Mouse (Mus musculus) forebrain, embryonic 11.5 days (tissue): ENCODE measurements at regions not wholly inside any gene's neighbourhood (a gene's known extent, or its start where the extent isn't known, plus 50 kb on each side); places are given as distances from the start of the nearest gene placed in this dataset.
"Not testable (repeated sequence)": the region's sequence is repeated elsewhere in the genome, so short reads cannot be mapped to it uniquely, and the experiment has no call there.

ENCODE experiments used
- ATAC-seq: fragments of 200-750 bp; cut with Nextera tagmentation; replicated peaks from 2 replicates; pipeline ENCODE4 v1.8.0; 2017; ENCODE audit warnings: moderate TSS enrichment; ENCODE audit not compliant: low FRiP score
- DNase-seq: peaks from one replicate; pipeline ENCODE4 v3.0.0-alpha.2; 2017; ENCODE audit warnings: low spot score
- H3K27ac ChIP-seq: fragments of 300-500 bp; sonication (generic); 2 replicates; pipeline ENCODE4 v1.5.1; 2014; ENCODE audit warnings: low read depth, low read length
- H3K27me3 ChIP-seq: fragments of 300-500 bp; sonication (generic); 2 replicates; pipeline ENCODE4 v1.6.1; 2014; ENCODE audit warnings: mild to moderate bottlenecking, low read length, mixed read lengths; ENCODE audit not compliant: control insufficient read depth, insufficient read depth
- H3K36me3 ChIP-seq: fragments of 300-500 bp; sonication (generic); 2 replicates; pipeline ENCODE4 v1.6.1; 2014; ENCODE audit warnings: mild to moderate bottlenecking, low read length, moderate library complexity, mixed read lengths; ENCODE audit not compliant: control insufficient read depth, insufficient read depth
- H3K4me1 ChIP-seq: fragments of 300-500 bp; sonication (generic); replicated peaks from 2 replicates; pipeline ENCODE4 v1.6.1; 2014; ENCODE audit warnings: low read length, mixed read lengths; ENCODE audit not compliant: control insufficient read depth, insufficient read depth
- H3K4me2 ChIP-seq: fragments of 300-500 bp; sonication (generic); 2 replicates; pipeline ENCODE4 v1.6.1; 2014; ENCODE audit warnings: low read depth, mild to moderate bottlenecking, low read length, moderate library complexity, mixed read lengths; ENCODE audit not compliant: severe bottlenecking
- H3K4me3 ChIP-seq: fragments of 300-500 bp; sonication (generic); 2 replicates; pipeline ENCODE4 v1.5.1; 2014; ENCODE audit warnings: low read depth, low read length
- H3K9ac ChIP-seq: fragments of 300-500 bp; sonication (generic); 2 replicates; pipeline ENCODE4 v1.6.1; 2014; ENCODE audit warnings: low read length
- H3K9me3 ChIP-seq: fragments of 300-500 bp; sonication (generic); 2 replicates; pipeline ENCODE4 v1.6.1; 2016; ENCODE audit warnings: low read length, mixed read lengths; ENCODE audit not compliant: control insufficient read depth
- WGBS: fragments of 180-500 bp; shearing (Covaris S2); extraction: QIAGEN DNeasy Blood & Tissue Kit; methylation state at CpG from one replicate; pipeline ENCODE4 v1.1.7; 2014; 5-methylcytosine and 5-hydroxymethylcytosine counted together

GRCm38 (mm10) chr14:124801589-124801988 lies 124.7 kb upstream of the Fgf14 start:
- not testable (repeated sequence) for H3K9ac ChIP-seq, DNase-seq, H3K9me3 ChIP-seq, H3K36me3 ChIP-seq, H3K4me2 ChIP-seq, ATAC-seq, H3K4me1 ChIP-seq, H3K4me3 ChIP-seq, H3K27me3 ChIP-seq, H3K27ac ChIP-seq
- WGBS, result 0% methylated on average over 1 of the region's 1 CpGs

GRCm38 (mm10) chr14:124800421-124800820 lies 123.5 kb upstream of the Fgf14 start:
- Histone ChIP-seq H3K4me3 (no peak overlapping the region), H3K27me3 (no peaks in the 10 kb centered on the region), H3K4me2 (no peak overlapping the region), H3K27ac (no peak overlapping the region), H3K36me3 (no peaks in the 10 kb centered on the region), H3K4me1 (no peaks in the 10 kb centered on the region), H3K9me3 (no peaks in the 10 kb centered on the region), H3K9ac (no peak overlapping the region)
- DNase-seq (no peak), ATAC-seq (no peak)
- 89% methylated on average over 4 of the region's 5 CpGs for WGBS

GRCm38 (mm10) chr14:124775402-124775801 lies 98.5 kb upstream of the Fgf14 start:
- no peak overlapping the region for H3K4me3 ChIP-seq
- no peaks in the 10 kb centered on the region for H3K9me3 ChIP-seq
- no peak overlapping the region for H3K27ac ChIP-seq
- DNase-seq, result no peak
- H3K27me3 ChIP-seq, result no peaks in the 10 kb centered on the region
- H3K9ac ChIP-seq, result no peak overlapping the region
- no peak for ATAC-seq
- H3K4me2 ChIP-seq, result no peak overlapping the region
- no peaks in the 10 kb centered on the region for H3K36me3 ChIP-seq
- no peaks in the 10 kb centered on the region for H3K4me1 ChIP-seq

- Histone ChIP-seq H3K36me3 (no peaks in the 10 kb centered on the region), H3K4me3 (no peak overlapping the region), H3K27me3 (no peaks in the 10 kb centered on the region), H3K27ac (no peak overlapping the region), H3K9ac (no peak overlapping the region), H3K4me2 (no peak overlapping the region), H3K4me1 (no peaks in the 10 kb centered on the region), H3K9me3 (no peaks in the 10 kb centered on the region)
- ATAC-seq, result no peak
- 95% methylated on average over 3 of the region's 3 CpGs for WGBS
- DNase-seq, result no peak
Measured at GRCm38 (mm10) chr14:124767996-124768395, 91.1 kb upstream of the Fgf14 start.

GRCm38 (mm10) chr14:124767234-124767633 lies 90.3 kb upstream of the Fgf14 start:
- Histone ChIP-seq H3K4me1 (no peaks in the 10 kb centered on the region), H3K27ac (no peak overlapping the region), H3K27me3 (no peaks in the 10 kb centered on the region), H3K4me2 (no peak overlapping the region), H3K4me3 (no peak overlapping the region), H3K9me3 (no peaks in the 10 kb centered on the region), H3K36me3 (no peaks in the 10 kb centered on the region), H3K9ac (no peak overlapping the region)
- 76% methylated on average over 2 of the region's 2 CpGs for WGBS
- ATAC-seq, result no peak
- no peak for DNase-seq

GRCm38 (mm10) chr14:124742491-124742890 lies 65.6 kb upstream of the Fgf14 start:
- peak; percentile 77; the same call in 1 of the 2 replicates for ATAC-seq
- H3K4me1 ChIP-seq, result no peaks in the 10 kb centered on the region
- no peaks in the 10 kb centered on the region for H3K27me3 ChIP-seq
- no peak overlapping the region for H3K4me2 ChIP-seq
- DNase-seq, result peak; percentile 53
- no peak overlapping the region for H3K27ac ChIP-seq
- no peaks in the 10 kb centered on the region for H3K9me3 ChIP-seq
- H3K4me3 ChIP-seq, result no peak overlapping the region
- no peaks in the 10 kb centered on the region for H3K36me3 ChIP-seq
- no peak overlapping the region for H3K9ac ChIP-seq
- WGBS, result 16% methylated on average over 2 of the region's 2 CpGs
